Mouse (Mus musculus) layer of hippocampus, adult 8-10 months (tissue): ENCODE results near the gene Cfap299. TPM values are rescaled to one million over a fixed set of nuclear protein-coding genes. Genes with fewer than 3 reads are reported as not detected.

Experiments used
- DNase-seq, 2 experiments: peaks; one replicate each; pipeline ENCODE4 v3.0.0; 2022; ENCODE audit warnings: low spot score in 2 of 2
- total RNA-seq, 4 experiments: library from RNA; stranded (reverse); gene quantifications; 2 replicates each; pipeline ENCODE4 v1.2.4; 2022

The Cfap299 gene
- total RNA-seq, 4 experiments from 2014 or later = 0.41 to 1.2 (median 1.1) TPM; not detected in 1

DNA sequence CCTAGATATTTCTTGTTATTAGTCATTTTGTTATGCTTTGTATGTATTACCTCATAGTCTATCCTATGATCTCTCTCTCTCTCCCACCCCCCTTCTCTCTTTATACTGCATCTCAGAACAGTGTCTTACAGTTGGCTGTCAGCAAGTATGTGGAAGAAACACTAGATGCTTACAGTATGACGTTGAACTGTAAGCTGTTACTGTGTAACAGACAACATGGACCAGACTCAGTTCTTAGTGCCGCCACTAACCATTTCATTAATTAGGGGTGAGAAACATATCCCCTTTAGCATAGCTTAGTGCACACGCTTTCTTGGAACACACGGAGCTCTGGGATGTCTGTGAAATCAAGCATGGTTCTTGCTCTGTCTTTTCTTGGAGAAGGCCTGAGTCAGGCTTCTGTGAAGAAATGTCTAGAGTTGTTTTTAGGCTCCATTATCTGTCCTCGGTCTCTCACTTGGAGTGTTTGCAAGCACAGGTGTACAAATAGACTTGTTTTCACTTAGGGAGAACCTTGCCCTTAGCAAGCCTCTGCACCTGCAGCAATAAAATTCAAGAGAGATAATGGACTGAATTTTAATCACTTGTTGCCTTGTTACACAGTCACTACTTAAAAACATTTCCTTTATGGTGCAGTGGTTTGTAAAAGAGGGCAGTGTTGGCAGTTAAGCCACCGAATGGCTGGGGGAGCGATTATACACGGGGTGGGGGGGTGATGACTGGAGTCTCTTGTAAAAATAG, 47.1 kb downstream of the Cfap299 start:
- DNase-seq = no peak

DNA sequence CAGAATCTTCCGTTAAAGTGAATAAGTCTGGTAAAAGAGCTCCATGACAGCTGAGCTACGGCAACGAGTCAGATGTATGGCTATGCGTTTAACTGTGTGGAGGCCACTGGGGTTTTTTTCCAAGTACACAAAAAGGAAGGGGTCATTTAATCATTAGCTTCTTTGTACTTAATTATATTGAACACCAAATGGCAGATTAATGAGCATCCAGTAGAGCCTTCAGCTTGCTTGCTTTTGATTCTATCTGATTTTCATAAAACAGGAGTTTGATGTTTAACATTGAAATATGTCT, 47.6 kb downstream of the Cfap299 start:
- no peak for DNase-seq

DNA sequence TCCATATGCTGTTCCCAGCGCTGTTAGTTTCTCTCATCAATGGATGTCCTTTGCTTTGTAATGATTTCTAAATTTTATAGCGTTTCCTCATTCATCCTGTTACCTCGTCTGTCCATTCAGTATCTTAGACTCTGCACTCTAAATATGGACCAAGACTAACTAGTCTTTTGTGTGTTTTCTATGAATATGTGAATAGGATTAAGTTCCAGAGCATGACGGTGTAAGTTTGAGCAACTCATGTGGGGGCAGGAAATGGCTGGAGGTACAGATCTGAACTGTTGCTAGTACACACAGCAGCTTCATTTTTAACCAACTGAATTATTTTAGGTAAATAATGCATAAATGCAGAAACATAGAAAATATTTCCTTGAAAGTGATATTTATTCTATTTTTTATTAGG, 51.3 kb downstream of the Cfap299 start:
- no peak for DNase-seq

DNA sequence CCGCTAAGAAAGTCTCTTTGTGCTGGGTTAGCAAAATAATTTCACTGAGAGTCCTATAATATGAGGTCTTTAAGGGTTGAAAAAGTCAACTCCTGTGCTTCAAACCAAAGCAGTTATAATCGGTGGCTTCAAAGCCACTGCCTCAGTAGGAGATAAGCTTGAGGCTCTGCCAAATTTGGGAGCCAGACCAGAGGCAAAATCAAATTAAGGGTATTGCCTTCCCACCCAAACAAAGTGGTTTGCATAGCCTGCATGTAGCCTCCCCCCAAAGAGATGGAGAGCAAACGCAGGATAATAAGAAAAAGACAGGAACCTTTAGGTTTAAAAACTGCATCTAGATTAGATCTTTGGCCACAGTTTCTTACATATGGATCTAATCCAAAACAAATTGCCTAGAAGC, 58.0 kb downstream of the Cfap299 start:
- no peak for DNase-seq

DNA sequence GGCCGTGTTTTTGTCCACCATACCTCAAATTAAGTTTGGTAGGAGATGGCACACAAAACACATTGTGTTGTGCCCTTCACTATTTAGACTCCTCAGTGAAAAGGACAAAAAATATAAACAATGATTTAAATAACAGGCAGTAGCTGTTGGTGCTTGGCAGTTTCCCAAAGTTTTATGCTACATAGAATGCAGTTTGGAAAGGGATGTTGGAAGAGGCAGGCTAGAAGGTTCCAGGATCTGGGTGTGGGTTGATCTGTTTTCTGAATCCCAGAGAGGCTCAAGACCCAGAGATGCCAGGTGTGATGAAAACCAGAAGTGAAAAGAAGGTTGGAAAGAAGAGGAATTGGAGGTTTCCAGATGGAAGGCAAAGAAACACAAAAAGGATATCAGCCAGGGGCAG, 73.1 kb downstream of the Cfap299 start:
- DNase-seq = no peak

DNA sequence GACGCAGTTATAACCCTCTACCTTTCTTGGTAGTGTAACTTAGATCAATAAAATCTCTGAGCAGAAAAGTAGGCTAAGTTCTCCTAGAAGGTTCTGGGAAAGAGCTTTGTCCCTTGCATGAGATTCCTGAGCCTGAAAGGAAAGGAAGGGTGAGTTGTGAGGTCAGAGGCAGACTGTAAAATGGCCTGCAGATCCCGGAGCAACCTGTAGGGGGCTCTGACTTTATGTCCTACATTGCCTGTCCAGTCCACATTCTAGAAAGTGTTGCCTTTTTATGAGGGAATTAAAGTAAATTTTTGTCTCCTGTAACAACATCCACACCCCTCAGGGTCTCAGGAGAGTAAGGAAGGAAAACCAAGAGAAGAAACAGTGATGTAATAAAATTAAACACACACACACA, 81.0 kb downstream of the Cfap299 start:
- DNase-seq = no peak

DNA sequence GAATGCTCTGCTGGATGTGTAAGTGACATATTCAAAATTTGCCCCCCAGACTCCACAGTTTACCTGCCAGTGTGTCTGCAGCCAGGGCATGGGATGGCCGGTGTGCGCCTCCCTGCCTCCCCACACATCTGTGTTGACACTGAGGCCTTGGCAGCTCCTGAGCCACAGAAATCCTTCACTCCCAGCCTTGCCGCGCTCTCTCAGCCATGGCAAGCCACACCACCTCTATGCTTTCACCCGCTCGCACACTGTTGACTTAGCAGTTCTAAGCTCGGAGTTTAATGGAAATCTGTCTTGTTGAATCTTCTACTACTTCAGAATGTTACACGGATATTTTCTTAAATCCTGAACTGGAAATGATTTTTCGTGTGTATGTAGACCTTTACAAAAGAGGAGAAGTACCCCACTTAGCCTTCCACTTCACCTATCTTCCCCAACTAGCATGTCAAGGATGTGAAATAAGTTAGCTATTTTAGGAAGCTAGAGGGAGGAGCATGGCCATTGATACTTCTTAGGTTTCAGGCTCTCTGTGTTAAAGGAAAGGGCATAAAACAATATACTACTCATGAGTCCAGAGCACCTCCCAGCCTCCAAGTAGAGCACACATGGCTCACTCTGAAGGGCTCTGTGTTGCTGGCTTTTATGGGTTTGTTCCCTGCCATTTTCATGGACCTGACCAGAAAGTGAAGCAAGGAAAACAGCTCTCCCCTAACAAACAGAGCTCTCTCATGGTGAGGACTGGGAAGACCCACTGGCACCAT, 87.5 kb downstream of the Cfap299 start:
- DNase-seq = no peak

DNA sequence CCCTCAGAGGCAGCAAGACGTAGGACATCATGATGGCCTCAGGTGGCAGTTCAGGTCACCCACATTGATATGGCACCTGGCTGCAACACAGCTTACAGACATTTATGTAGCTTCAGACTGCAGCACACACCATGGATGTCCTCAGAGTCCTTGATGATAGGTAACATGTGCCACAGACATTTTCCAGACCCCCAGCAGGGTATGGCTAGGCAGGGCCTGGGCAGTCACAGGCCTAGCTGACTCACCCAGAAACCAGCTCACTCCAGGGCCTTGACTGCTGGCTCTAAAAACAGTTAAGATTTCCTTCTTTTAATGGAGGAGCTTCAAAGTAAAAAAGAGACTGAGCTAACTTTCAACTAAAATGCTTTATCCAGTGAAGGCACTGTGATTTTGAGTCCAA, 95.9 kb downstream of the Cfap299 start:
- DNase-seq = no peak

DNA sequence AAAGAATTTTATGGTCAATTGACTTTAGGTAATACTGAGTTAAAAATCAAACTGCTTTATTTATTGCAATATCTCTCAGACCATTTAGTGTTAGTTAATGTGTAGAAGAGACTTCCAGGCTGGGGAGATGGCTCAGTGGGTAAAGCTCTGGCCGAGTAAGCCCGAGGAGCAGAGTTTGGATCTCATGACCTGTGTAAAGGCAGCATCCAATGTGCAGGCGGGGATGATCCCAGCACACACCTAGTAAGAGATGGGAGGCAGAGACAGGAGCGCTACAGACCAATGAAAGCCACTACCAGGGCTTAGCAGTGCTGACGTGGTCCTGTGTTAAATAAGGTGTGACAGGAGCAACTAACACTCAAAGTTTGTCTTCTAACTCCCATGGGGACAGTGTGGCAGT, 97.0 kb downstream of the Cfap299 start:
- DNase-seq = no peak

DNA sequence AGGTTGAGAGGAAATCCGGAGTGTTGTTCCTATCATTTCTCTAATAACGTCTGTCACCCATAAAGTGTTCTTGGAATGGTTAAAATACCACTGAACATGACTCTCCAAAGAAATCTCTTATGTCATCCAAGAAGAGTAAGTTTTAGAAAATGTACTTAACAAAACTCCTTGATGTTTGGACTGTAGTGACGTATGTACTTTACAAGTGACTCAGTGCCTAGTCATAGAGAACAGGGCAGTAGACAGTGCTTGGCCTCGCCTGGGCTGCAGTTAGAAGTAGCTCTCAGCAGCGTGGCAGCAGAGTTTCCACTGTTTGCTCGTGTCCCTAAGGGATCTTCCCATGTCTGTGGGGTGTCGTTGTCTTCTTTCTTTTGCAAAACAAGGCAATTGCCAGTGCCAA, 101.0 kb downstream of the Cfap299 start:
- no peak for DNase-seq

DNA sequence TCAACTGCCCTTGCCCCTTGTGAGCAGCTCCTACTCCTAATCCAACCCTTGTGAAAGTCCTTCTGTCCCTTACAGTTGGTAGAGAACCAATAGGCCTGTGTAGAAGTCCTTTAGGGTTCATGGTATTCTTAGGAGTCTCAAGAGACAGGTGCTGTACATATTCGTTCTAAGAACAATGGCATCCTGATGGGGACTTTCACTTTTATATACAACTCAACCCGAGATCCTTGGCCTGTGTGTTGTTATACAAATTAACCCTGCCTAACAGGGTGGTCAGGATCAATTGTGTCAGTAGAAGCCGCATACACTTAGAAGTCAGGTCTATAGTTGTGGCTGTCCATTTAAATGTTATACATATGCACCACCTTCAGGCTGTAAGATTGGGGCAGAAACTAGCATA, 109.6 kb downstream of the Cfap299 start:
- no peak for DNase-seq

DNA sequence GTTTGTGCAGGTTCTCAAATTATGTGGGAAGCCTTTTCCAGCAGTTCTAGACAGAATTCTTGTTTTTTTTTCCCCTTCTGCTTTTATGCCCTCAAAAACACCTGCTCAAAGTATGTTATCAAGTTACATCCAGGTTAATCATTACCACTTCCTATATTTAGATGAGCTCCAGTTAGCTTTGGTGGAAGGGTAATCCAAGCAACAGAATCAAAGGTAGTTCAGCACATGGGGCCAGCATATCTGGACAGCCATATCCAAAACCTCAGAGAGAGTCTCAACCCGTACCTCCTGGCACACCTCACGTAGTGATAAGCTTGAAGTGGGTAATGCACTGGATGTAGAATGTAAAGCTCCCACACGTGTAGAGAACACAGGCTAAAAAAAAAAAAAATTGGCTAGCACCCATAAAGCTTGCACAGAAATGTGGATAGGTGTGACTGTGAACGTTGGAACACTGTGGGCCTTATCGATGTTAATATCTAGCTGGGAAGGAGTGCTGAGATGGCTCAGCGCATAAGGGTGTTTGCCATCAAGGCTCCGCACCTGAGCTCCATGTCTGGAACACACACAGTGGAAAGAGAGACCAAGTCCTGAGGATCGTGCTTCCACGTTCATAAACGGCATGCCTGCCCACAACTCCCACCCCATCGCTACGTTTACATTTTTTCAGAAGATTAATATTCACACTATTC, 117.8 kb downstream of the Cfap299 start:
- DNase-seq = no peak

DNA sequence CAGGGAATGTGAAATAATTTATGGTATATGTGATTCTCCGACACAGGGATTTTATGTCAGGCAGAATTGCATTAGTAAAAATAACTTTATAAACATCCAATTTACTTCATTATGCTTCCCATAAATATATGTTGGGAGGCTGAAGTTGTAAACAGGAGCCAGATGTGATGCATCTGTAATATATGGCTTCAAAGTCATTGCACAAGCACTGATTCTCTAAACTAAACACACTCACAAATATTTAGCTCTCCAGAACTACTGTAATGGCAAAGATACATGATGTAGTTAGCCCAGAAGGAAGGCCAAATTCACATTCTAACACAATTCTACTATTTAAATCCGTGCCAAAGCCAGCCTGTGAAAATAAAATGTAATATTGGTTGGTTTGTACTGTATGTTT, 120.8 kb downstream of the Cfap299 start:
- DNase-seq = no peak

DNA sequence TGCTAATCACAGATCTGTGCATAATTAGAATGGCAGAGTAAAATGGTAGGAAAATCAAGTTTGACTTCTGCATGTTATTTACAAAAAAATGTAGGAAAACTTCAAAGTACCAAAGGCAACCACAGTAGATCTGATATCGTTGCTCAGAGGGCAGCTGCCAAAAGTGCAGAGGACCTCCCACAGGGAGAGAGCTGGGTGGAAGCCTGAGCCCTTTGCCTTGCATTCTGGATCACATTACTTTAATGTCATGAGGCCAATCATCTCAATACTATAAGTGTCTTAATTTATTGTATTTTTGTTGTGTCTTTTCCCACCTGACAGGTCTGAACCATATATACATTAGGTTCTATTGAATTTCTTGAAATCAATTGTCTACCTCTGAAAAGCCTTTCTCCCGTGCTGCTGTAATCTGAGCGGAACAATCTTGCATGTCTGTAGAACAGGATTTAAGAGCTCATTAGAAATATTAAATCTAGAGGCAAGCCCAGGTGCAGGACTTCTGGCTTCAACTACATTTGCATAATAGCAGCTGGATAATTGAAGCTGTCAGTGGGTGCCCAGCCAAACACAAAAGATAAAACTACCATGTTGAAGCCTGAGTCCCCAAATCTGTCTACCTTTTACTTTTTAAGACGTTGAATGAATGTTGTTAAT, 137.9 kb downstream of the Cfap299 start:
- DNase-seq = no peak

DNA sequence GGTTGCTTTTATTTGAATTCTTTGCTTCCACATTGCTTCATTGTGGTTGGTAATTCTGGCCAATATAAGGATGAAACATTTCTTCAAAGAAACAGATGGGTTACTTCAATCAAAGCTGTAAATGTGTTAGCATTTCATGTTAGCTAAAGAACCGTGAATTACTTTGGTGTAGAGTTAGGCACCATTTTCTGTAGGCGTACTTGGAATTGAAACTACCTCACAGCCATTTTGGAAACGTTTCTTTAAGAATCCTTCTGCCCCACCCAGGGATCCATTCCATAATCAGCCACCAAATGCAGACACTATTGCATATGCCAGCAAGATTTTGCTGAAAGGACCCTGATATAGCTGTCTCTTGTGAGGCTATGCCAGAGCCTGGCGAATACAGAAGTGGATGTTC, 140.9 kb downstream of the Cfap299 start:
- DNase-seq = no peak

DNA sequence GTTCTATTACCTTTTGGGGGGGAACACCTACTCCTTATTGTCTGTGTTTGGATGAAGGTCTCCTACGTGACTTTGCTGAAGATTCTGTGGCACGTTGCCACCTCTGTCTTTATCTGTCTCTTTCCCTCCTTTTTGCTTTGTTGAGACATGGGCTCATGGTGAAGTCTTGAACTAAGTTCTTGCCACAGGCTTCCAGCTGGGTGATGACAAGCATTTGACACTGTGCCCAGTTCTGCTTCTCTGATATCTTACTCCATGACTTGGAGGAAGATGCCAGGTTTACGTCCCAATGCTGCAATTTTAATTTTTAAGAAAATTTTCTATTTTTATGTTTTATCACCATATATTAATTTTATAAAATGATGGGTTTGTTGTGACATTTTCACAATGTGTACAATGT, 147.4 kb downstream of the Cfap299 start:
- no peak for DNase-seq

DNA sequence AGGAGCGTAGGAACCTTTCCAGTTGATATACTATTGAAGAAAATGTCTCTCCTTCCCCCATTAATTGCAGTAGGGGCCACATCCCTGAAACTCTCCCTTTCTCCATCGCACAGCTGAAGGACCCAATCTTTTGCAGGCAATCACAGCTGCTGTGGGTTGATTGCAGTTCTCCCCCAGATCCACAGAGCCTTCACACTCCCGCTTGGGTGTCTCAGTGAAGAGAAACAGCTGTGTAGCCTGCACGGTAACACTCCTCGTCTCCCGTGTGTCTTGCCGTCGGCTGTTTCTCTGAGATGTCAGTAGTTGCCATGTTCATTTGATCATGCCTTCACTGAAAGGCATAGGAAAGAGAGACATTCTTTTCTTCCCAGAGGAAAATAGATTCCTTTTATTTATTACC, 148.2 kb downstream of the Cfap299 start:
- DNase-seq = no peak

DNA sequence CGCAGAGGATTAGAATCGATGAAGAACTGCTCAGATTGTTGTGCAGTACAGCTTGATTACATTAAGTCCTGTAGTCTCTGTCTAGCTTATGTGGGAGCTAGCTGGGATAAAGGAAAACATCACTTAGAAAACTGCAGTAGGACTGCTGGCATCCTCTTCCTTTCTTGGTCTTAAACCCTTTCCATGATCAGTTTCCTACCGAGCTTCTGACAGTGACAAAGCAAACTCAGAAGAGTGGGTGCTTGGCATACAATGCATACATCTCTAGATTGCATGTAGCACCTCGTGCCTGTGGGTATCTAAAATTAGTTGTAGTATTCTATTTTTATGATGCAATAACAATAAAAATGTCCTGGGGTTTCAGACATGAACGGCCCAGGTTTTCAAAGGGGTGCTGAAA, 154.4 kb downstream of the Cfap299 start:
- no peak for DNase-seq

DNA sequence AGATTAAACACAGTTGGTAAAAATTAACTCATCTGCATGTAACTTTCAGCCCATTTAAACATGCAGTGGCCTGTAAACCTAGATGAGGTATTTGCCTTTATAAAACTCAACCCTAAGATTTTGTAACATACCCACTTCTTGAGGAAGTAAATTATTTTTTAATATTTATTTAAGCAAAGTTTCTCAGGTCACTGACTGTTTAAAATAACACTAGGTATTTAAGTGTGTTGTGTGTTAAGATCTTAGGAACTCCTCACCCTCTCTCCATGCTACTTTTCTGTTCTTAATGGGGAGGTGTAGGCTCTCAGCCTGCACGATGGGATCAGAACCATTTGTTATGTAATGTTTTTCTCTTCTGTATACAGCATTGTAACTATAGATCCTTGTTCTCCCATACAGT, 156.1 kb downstream of the Cfap299 start:
- no peak for DNase-seq

DNA sequence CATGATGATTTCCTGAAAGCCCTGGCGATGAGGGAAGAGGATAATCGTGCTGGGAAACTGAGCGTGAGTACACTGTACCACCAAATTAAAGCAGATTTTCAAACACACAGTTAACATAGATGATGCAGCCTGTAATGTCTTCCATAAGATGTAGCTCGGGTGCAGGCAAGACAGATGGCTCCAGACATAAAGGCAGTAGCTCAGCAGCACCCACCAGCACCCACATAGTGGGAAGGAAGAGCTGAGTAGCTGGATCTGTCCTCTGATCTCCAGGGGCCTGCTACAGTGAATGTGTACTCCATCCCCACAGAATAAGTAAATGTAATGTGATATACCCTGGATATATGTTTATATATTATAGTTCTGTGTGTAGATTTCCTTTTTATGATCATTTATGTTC, 169.2 kb downstream of the Cfap299 start:
- no peak for DNase-seq

DNA sequence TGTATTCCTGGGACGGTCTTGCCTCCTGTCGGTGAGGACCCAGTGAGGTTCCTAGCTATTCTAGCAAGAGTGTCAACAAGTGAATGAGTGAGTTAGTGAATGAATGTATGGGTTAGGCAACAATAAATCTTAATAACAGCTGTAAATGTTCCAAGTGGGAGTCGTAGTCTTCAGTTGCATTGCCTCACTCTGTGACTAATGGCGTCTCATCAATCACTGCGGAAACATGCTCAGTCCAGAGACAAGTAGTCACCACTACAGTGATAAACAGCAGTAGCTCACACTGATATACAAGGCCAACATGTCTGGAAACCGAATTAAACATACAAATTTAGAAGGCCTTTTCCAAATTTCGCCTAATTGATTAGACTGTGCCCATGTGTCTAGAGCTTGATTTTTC, 187.1 kb downstream of the Cfap299 start:
- DNase-seq = no peak

DNA sequence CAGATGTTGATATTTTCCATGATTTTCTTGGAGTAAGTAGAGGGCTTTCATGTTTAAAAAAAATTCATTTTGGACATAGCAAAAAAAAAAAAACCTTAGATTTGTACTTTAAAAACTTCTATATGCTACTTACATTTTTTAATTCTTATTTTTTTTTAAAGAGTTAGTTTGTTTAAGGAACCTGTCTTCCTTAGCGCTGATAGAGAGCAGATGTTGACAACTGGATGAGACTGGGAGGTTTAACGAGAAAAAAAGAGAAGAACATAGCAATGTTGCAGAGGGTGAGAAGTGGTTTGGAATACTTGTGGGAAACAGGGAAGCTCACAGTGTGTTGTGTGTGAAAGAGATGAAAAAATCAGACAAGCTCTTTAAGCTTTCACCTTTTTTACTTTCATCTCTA, 191.0 kb downstream of the Cfap299 start:
- DNase-seq = no peak
